Mouse (Mus musculus): ENCODE data around the gene Cavin4. TPM values are rescaled to one million over a fixed set of nuclear protein-coding genes. Genes with fewer than 3 reads are reported as not detected.

Gene Cavin4
- 1 to 10 TPM; 2.5 to 2.7 TPM for total RNA-seq (2021)

DNA sequence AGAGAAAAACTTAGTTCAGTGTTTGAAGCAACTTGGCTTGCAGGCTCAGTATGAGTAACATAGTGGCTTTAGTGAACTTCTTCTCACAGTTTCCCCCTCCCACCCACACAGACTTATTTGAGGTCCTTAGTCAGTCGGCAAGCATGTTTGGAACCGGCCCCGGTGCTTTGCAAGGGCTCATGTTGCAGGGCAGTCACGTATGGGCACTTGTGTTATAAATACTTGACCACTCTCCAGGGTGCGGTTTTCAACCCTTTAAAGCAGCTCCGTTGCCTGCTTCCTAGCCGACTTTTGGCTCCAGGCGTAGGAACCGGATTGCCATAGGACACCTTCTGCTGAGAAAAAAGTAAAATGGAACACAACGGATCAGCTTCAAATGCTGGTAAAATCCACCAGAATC, at the start of gene Cavin4:
Cavin4 (plus strand) TSS at position 244 of the 400 bp plus-strand sequence.
- intact Hi-C loops (cut with DNase I): no loop called here

DNA sequence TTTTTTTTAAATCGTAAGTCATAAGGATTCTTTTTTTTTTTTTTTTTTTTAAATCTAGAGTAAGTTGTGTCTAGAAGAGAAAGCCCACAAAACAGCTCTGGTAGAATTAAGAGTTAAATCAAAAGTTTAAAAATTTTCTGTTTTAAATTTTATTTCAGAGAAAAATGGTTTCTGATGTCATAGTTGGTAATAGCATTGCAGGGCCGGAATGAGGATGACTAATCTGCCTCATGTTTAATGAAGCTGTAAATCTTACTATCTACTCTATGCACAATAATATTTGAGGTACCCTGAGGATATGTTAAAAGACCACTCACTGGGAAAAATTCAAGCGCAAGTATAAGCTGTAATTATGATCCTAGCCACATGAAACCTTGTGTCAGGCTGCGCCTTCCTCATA, 47.8 kb upstream of the Cavin4 start:
- intact Hi-C loops (cut with DNase I): no loop called here
- DNase-seq (ENCODE audit: extremely low spot score in 1 of 2, low spot score in 2 of 2): no peak

More for the DNA sequence above, at the start of gene Cavin4:
- DNase-seq (ENCODE audit: extremely low spot score in 1 of 2, low spot score in 2 of 2): no peak

- DNase-seq (ENCODE audit: extremely low spot score in 1 of 2, low spot score in 2 of 2): no peak
- intact Hi-C loops (cut with DNase I): no loop called here
Observed at GRCm38 (mm10) chr4:48617201-48617600, 46.1 kb upstream of the Cavin4 start.

DNA sequence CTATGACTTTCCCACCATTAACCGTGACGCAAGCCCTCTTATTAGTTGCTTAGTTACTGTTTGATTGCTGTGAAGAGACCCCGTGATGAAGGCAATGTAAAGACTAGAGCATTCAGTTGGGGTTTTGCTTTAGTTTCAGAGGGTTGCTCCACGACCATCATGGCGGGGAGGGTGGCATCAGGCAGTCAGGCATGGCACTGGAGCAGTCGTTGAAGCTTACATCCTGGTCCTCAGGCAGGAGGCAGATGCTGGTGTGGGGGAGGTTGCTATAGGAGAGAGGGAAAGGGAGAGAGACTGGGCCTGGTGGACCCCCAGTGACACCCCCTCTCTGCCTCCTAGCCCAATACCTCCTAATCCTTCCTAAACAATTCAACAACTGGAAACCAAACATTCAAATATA, 43.2 kb upstream of the Cavin4 start:
- no peak for DNase-seq (ENCODE audit: extremely low spot score in 1 of 2, low spot score in 2 of 2)
- intact Hi-C loops (cut with DNase I): no loop called here

- intact Hi-C loops (cut with DNase I): no loop called here
- DNase-seq (ENCODE audit: extremely low spot score in 1 of 2, low spot score in 2 of 2): no peak
Observed at GRCm38 (mm10) chr4:48622246-48622645, 41.1 kb upstream of the Cavin4 start.

GRCm38 (mm10) chr4:48622946-48623345, 40.4 kb upstream of the Cavin4 start:
- no peak for DNase-seq (ENCODE audit: extremely low spot score in 1 of 2, low spot score in 2 of 2)
- intact Hi-C loops (cut with DNase I): no loop called here

DNA sequence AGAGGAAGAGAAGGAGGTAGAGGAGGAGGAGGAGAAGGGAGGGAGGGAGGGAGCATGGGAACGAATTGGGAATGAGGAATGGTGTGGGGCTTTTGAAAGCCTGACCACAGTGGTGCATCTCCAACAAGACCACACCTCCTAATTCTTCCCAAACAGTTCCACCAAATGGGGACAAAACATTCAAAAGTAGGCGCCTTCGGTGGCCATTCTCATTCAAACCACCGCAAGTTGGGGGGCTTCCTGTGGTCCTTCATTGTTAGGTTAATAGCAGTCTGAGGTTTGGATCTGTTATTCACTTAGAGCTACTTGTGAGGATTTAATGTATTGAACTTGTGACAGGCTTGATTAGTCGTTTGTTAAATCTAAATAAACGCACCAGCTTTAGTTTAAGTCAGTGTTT, 38.4 kb upstream of the Cavin4 start:
- intact Hi-C loops (cut with DNase I): no loop called here
- no peak for DNase-seq (ENCODE audit: extremely low spot score in 1 of 2, low spot score in 2 of 2)

DNA sequence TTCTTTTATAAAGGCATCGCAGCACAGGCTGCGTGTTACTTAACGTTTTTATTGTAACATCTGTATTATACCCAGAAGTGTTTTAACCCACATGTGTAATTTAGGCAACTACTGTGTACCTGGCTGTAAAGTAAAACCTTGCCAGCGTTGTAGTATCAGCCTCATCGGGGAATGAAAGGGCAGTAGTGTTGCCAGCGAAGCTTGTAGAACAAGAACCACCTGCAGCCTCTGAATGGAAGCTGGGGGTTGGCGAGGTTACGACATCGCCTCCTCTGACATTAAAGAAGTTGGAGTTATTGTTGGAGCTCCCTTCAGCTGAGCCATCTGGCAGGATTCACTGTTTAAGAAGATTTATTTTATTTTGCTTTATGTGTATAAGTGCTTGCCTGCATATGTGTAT, 37.5 kb upstream of the Cavin4 start:
- intact Hi-C loops (cut with DNase I): no loop called here
- peak in 1 of 2 experiments; percentile 7 for DNase-seq (ENCODE audit: extremely low spot score in 1 of 2, low spot score in 2 of 2)

GRCm38 (mm10) chr4:48629445-48629844, 33.9 kb upstream of the Cavin4 start:
- intact Hi-C loops (cut with DNase I): no loop called here
- peak in 1 of 2 experiments; percentile 40 for DNase-seq (ENCODE audit: extremely low spot score in 1 of 2, low spot score in 2 of 2)

- no peak for DNase-seq (ENCODE audit: extremely low spot score in 1 of 2, low spot score in 2 of 2)
- intact Hi-C loops (cut with DNase I): no loop called here
Observed at GRCm38 (mm10) chr4:48633529-48633928, 29.8 kb upstream of the Cavin4 start.

- DNase-seq (ENCODE audit: extremely low spot score in 1 of 2, low spot score in 2 of 2): no peak
- intact Hi-C loops (cut with DNase I): no loop called here
Observed at GRCm38 (mm10) chr4:48634058-48634457, 29.3 kb upstream of the Cavin4 start.

- intact Hi-C loops (cut with DNase I): no loop called here
- no peak for DNase-seq (ENCODE audit: extremely low spot score in 1 of 2, low spot score in 2 of 2)
Observed at GRCm38 (mm10) chr4:48636831-48637230, 26.5 kb upstream of the Cavin4 start.

DNA sequence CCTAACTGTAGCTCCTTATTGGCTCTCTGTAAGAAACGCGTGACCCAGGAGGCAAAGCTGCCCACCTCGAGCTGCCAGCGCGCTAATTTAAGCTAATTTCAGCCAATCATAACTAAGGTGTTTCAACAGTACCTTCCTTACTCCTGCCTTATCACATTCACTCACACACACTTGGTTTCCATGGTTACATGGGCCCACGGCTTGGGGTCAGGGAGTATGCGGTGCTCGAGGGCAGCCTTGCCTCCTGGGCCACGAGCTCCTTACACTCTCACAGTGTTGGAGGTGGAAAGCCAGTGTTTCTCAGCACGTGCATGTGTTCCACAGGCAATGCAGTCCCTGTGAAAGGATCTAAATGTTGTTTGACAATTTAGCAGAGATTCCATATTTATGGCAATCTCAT, 25.2 kb upstream of the Cavin4 start:
- no peak for DNase-seq (ENCODE audit: extremely low spot score in 1 of 2, low spot score in 2 of 2)
- intact Hi-C loops (cut with DNase I): no loop called here

- intact Hi-C loops (cut with DNase I): no loop called here
- no peak for DNase-seq (ENCODE audit: extremely low spot score in 1 of 2, low spot score in 2 of 2)
Observed at GRCm38 (mm10) chr4:48639503-48639902, 23.8 kb upstream of the Cavin4 start.

GRCm38 (mm10) chr4:48643801-48644200, 19.5 kb upstream of the Cavin4 start:
- DNase-seq (ENCODE audit: extremely low spot score in 1 of 2, low spot score in 2 of 2): no peak
- intact Hi-C loops (cut with DNase I): no loop called here

DNA sequence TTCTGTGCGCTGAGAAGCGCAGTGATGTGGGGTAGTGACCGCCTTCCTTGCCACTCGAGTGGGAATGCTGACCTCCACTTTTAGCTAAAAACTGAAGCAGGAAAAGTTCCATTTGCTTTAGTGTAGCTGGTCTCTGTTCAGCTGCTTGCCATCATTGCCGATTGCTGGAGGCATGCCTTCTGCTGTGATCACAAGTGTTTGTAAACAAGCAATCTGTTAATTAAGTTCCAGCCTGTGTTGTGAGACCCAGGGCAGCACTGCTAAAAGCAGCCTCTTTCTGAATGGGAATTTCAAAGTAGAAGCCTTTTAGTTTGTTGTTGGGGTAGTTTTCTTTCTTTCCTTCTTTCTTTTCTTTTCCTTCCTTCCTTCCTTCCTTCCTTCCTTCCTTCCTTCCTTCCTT, 17.2 kb upstream of the Cavin4 start:
- no peak for DNase-seq (ENCODE audit: extremely low spot score in 1 of 2, low spot score in 2 of 2)
- intact Hi-C loops (cut with DNase I): no loop called here

- intact Hi-C loops (cut with DNase I): no loop called here
- no peak for DNase-seq (ENCODE audit: extremely low spot score in 1 of 2, low spot score in 2 of 2)
Observed at GRCm38 (mm10) chr4:48650617-48651360, 12.5 kb upstream of the Cavin4 start.

- intact Hi-C loops (cut with DNase I): no loop called here
- no peak for DNase-seq (ENCODE audit: extremely low spot score in 1 of 2, low spot score in 2 of 2)
Observed at GRCm38 (mm10) chr4:48654118-48654517, 9.2 kb upstream of the Cavin4 start.

GRCm38 (mm10) chr4:48656530-48656929, 6.8 kb upstream of the Cavin4 start:
- DNase-seq (ENCODE audit: extremely low spot score in 1 of 2, low spot score in 2 of 2): no peak
- intact Hi-C loops (cut with DNase I): no loop called here

DNA sequence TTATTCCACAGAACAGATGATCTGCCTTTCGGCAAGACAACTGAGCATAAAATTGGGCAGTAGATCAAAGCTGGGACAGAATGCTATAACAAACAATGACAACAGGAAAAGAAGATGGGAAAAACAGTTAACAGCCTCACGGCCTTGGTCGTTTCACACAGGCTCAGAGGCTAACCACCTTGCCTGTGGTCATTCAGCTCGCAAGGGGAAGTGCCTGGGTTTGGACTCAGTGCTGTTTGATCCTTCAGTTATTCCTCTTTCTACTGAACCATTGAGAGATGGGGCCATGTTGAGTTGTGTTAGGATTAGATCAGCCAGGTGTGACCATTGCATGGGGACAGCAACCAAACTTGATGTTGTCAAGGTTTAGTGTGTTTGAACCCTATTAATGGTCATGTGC, 3.2 kb upstream of the Cavin4 start:
- DNase-seq (ENCODE audit: extremely low spot score in 1 of 2, low spot score in 2 of 2): no peak
- intact Hi-C loops (cut with DNase I): no loop called here
